Mouse (Mus musculus) small intestine, adult 10 weeks (tissue): ENCODE data around the gene Olfr361. TPM values are rescaled to one million over a fixed set of nuclear protein-coding genes. Genes with fewer than 3 reads are reported as not detected.

Experiments
- polyA plus RNA-seq: library from polyadenylated mRNA; stranded (reverse); fragments of 350-450 nt; fragmentation: Illumina TruSeq; extraction: RNeasy Lipid Tissue Mini Kit (QIAGEN cat#74804); gene quantifications from one replicate; pipeline ENCODE4 v1.2.3, GENCODE M21; 2014; ENCODE audit warnings: low replicate concordance

Olfr361 gene
- not detected for polyA plus RNA-seq

GRCm38 (mm10) chr2:37089190-37089589 is at the start of gene Olfr361:
TSS of gene Olfr361 (minus strand) at chr2:37089290.

GRCm38 (mm10) chr2:37117810-37118209 is 28.7 kb upstream of the Olfr361 start, which contains the start of gene Olfr362:
TSS of gene Olfr362 (minus strand) at chr2:37117910.

GRCm38 (mm10) chr2:37065446-37065845 is 23.6 kb downstream of the Olfr361 start, which contains the start of gene Olfr360:
TSS of gene Olfr360 (plus strand) at chr2:37065746.

Other genes with a start within 250 kb of the Olfr361 start
- not detected for gene Olfr350, start 243.0 kb downstream of the Olfr361 start, polyA plus RNA-seq
- not detected for gene Olfr351, start 226.6 kb downstream of the Olfr361 start, polyA plus RNA-seq
- not detected for gene Olfr352, start 220.8 kb downstream of the Olfr361 start, polyA plus RNA-seq
- gene Olfr353, start 196.4 kb downstream of the Olfr361 start, polyA plus RNA-seq: not detected
- gene Olfr354, start 183.6 kb downstream of the Olfr361 start, polyA plus RNA-seq: not detected
- gene Olfr355, start 160.4 kb downstream of the Olfr361 start, polyA plus RNA-seq: not detected
- gene Olfr356, start 152.2 kb downstream of the Olfr361 start, polyA plus RNA-seq: not detected
- gene Olfr357, start 95.5 kb downstream of the Olfr361 start, polyA plus RNA-seq: not detected
- gene Olfr358, start 80.0 kb downstream of the Olfr361 start, polyA plus RNA-seq: not detected
- not detected for gene Olfr360, start 23.5 kb downstream of the Olfr361 start, polyA plus RNA-seq
- gene Olfr362, start 28.6 kb upstream of the Olfr361 start, polyA plus RNA-seq: not detected
- not detected for gene Olfr364-ps1, start 50.0 kb upstream of the Olfr361 start, polyA plus RNA-seq
- gene Olfr365, start 98.9 kb upstream of the Olfr361 start, polyA plus RNA-seq: not detected
- gene Olfr366, start 122.3 kb upstream of the Olfr361 start, polyA plus RNA-seq: not detected
- not detected for gene Olfr368, start 237.2 kb upstream of the Olfr361 start, polyA plus RNA-seq